Mouse (Mus musculus): ENCODE measurements around the gene Rere. TPM values are rescaled to one million over a fixed set of nuclear protein-coding genes. Genes with fewer than 3 reads are reported as not detected.
"Not testable (repeated sequence)": the region's sequence is repeated elsewhere in the genome, so short reads cannot be mapped to it uniquely, and the experiment has no call there.

The Rere gene
- polyA plus RNA-seq, 1 experiment from 2014 or later: 43.6 TPM

- 75% methylated on average over 4 of the region's 4 CpGs for WGBS
- no peaks in the 10 kb centered on the region for H3K9me3 ChIP-seq
- no peaks in the 10 kb centered on the region for H3K36me3 ChIP-seq
- H3K4me2 ChIP-seq (replicated peaks): no peak overlapping the region
- H3K4me1 ChIP-seq (replicated peaks): peaks cover 52% of the 10 kb centered on the region
- H3K27ac ChIP-seq: peak overlapping the region; percentile 7; the same call in 1 of the 2 replicates
- ATAC-seq: no peak
- no peak overlapping the region for H3K4me3 ChIP-seq (replicated peaks)
- no peaks in the 10 kb centered on the region for H3K27me3 ChIP-seq
- no peak overlapping the region for H3K9ac ChIP-seq (replicated peaks)
These were observed 310.2 kb downstream of the Rere start for GRCm38 (mm10) chr4:150591602-150592001.

DNA sequence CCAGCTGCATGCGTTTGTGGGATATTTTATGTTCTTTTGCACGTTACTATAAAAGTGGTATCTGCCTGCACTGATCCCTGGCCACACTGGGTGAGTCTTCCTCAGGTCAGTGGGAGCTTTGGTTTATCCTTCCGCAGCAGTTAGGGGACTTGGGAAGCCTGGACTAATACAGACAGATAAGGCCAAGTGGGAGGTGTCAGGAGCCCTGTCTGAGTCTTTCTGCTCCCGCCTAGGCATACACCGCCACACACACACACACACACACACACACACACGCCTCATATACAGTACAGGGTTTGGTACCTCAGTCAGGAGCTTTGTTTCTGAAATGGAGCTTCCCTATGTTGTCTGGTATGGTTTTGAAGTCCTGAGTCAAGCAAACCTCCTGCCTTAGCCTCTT, 310.6 kb downstream of the Rere start:
- peak overlapping the region; percentile 52 for H3K27ac ChIP-seq
- ATAC-seq: no peak
- H3K9ac ChIP-seq (replicated peaks): no peak overlapping the region
- no peaks in the 10 kb centered on the region for H3K36me3 ChIP-seq
- no peaks in the 10 kb centered on the region for H3K27me3 ChIP-seq
- WGBS: 83% methylated on average over 6 of the region's 6 CpGs
- H3K9me3 ChIP-seq: no peaks in the 10 kb centered on the region
- H3K4me1 ChIP-seq (replicated peaks): peaks cover 47% of the 10 kb centered on the region
- H3K4me3 ChIP-seq (replicated peaks): no peak overlapping the region
- no peak overlapping the region for H3K4me2 ChIP-seq (replicated peaks)

GRCm38 (mm10) chr4:150593473-150594217, 312.2 kb downstream of the Rere start:
- Histone ChIP-seq H3K4me1 (replicated peaks) (peaks cover 35% of the 10 kb centered on the region), H3K4me2 (replicated peaks) (no peak overlapping the region), H3K27me3 (no peaks in the 10 kb centered on the region), H3K36me3 (no peaks in the 10 kb centered on the region), H3K9me3 (no peaks in the 10 kb centered on the region), H3K4me3 (replicated peaks) (no peak overlapping the region), H3K9ac (replicated peaks) (no peak overlapping the region), H3K27ac (no peak overlapping the region)
- WGBS: 93% methylated on average over 4 of the region's 4 CpGs
- ATAC-seq: no peak

DNA sequence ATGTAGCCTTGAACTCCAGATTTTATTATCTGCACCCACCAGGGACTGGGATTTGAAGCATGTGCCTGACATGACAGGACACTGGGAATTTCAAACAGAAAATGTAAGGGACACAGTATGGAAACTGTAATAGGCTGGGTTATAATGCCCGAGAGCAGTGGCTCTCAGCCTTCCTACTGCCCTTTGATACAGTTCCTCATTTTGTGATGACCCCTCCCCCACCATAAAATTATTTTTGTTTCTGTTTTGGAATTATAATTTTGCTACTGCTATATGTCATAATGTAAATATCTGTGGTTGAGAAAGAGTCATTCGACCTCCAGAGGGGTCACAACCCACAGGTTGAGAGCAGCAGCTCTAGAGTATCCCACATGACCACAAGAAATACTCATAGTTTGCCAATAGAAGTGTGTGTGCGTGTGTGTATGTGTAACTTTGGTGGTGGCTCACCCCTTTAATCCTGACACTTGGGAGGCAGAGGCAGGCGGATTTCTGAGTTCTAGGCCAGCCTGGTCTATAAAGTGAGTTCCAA, 312.9 kb downstream of the Rere start:
- ATAC-seq: no peak
- Histone ChIP-seq H3K36me3 (no peaks in the 10 kb centered on the region), H3K9ac (replicated peaks) (no peak overlapping the region), H3K27ac (no peak overlapping the region), H3K27me3 (no peaks in the 10 kb centered on the region), H3K4me1 (replicated peaks) (peaks cover 37% of the 10 kb centered on the region), H3K4me3 (replicated peaks) (no peak overlapping the region), H3K9me3 (no peaks in the 10 kb centered on the region), H3K4me2 (replicated peaks) (no peak overlapping the region)
- WGBS: 89% methylated on average over 4 of the region's 4 CpGs

DNA sequence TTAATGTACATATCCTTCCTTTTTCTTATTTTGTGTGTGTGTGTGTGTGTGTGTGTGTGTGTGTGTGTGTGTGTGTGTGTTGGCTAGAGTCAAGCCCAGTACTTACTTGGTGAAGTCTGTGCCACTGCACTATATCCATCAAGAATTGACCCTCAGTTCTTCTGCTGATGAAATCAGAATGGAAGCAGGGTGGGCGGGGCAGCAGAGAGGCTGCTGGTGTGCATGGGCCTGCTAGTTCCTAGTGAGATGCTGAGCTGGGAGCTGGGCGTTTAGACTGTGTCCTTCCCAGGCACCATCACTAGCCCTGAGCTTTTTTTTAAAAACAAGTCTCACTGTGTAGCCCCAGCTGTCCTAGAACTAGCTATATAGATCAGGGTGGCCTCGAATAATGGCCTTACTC, 313.6 kb downstream of the Rere start:
- WGBS: 73% methylated on average over 3 of the region's 3 CpGs
- Histone ChIP-seq H3K27me3 (no peaks in the 10 kb centered on the region), H3K27ac (no peak overlapping the region), H3K9me3 (no peaks in the 10 kb centered on the region), H3K9ac (replicated peaks) (no peak overlapping the region), H3K4me2 (replicated peaks) (no peak overlapping the region), H3K4me1 (replicated peaks) (peaks cover 41% of the 10 kb centered on the region), H3K4me3 (replicated peaks) (no peak overlapping the region), H3K36me3 (no peaks in the 10 kb centered on the region)
- ATAC-seq: no peak

- Histone ChIP-seq H3K4me3 (replicated peaks) (no peak overlapping the region), H3K4me2 (replicated peaks) (no peak overlapping the region), H3K9ac (replicated peaks) (no peak overlapping the region), H3K4me1 (replicated peaks) (peaks cover 36% of the 10 kb centered on the region), H3K9me3 (no peaks in the 10 kb centered on the region), H3K27ac (no peak overlapping the region), H3K36me3 (no peaks in the 10 kb centered on the region), H3K27me3 (no peaks in the 10 kb centered on the region)
- no peak for ATAC-seq
- 95% methylated on average over 5 of the region's 5 CpGs for WGBS
These were observed 314.5 kb downstream of the Rere start for GRCm38 (mm10) chr4:150595991-150596390.

DNA sequence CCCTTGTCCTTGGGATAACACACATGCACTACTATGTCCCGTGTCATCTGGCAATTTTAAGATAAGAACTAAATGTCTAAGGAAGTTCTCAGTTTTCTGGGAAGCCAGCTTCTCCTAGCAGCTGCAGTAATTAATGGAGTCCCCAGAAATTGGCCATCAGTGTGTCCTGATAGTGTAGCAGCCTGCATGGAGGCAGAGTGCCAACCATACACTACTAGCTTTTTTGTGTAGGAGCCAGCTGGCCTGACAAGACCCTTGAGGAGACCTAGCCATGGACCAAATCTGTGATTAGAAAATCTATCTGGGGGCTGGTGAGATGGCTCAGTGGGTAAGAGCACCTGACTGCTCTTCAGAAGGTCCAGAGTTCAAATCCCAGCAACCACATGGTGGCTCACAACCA, 317.2 kb downstream of the Rere start:
- Histone ChIP-seq H3K27ac (no peak overlapping the region), H3K4me2 (replicated peaks) (no peak overlapping the region), H3K36me3 (0 out of 2 replicates have a peak, but pooled peaks cover 4% of the 10 kb centered on the region), H3K9ac (replicated peaks) (no peak overlapping the region), H3K4me1 (replicated peaks) (peaks cover 27% of the 10 kb centered on the region), H3K27me3 (no peaks in the 10 kb centered on the region), H3K4me3 (replicated peaks) (no peak overlapping the region), H3K9me3 (no peaks in the 10 kb centered on the region)
- WGBS: 88% methylated on average over 1 of the region's 1 CpGs
- ATAC-seq: no peak

DNA sequence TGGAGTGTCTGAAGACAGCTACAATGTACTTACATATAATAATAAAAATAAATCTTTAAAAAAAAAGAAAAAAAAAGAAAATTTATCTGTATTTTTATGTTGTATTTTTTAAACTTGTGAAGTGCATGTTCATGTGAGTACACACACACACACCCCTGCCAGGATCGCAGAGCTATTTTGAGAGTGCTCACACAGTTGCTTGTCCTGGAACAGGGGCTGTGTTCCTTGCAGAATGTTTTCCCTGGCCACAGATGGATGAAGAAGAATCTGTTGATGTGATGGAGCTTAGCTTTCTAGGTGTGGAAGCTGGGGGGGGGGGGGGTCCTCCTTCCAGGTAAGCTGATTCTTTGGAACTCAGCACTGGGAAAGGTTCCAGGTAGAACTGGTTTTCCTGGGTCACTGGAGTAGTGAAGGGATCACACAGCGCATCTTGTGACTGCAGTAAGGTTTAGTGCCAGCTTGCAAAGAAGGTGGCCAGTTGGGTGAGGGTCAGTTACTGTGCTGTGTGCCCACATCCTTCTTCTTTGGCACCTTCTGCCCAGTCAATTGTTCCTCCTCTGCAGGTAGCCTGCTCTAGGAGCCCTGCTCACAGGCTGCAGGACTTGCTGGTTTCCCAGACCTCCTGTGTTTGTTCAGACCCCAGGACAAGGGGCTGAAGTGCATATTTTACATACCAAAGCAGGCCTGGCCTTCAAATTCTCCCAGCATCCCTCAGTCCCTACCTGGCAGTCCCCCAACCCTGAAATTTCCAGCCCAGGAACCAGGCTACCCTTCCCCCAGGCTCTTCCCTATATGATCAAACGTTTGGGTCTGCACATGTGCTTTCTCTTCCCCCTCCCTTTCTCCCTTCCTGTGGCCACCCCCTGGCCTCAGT, 317.9 kb downstream of the Rere start:
- Histone ChIP-seq H3K36me3 (0 out of 2 replicates have a peak, but pooled peaks cover 4% of the 10 kb centered on the region), H3K4me3 (replicated peaks) (no peak overlapping the region), H3K9me3 (no peaks in the 10 kb centered on the region), H3K27me3 (no peaks in the 10 kb centered on the region), H3K4me1 (replicated peaks) (peaks cover 31% of the 10 kb centered on the region), H3K27ac (no peak overlapping the region), H3K9ac (replicated peaks) (no peak overlapping the region), H3K4me2 (replicated peaks) (no peak overlapping the region)
- no peak for ATAC-seq
- 75% methylated on average over 3 of the region's 3 CpGs for WGBS

DNA sequence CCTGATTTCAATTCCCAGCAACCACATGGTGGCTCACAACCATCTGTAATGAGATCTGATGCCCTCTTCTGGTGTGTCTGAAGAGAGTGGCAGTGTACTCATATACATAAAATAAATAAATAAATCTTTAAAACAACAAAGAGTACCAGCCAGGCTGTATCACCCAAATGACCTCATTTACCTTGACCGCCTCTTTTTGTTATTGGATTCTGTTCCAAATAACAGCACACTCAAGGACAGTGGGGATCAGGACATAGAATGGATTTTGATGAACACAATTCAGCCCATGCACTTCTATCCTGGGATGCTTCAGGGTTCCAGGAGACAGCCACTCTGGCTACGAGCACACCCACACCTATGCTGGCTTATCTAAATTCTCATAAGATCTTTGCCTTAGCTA, 319.1 kb downstream of the Rere start:
- not testable (repeated sequence) for H3K9me3 ChIP-seq
- WGBS: 96% methylated on average over 2 of the region's 2 CpGs
- H3K27ac ChIP-seq: peak overlapping the region; percentile 16; the same call in 1 of the 2 replicates

GRCm38 (mm10) chr4:150601489-150601888, 320.0 kb downstream of the Rere start:
- H3K4me3 ChIP-seq (replicated peaks): no peak overlapping the region
- H3K36me3 ChIP-seq: 0 out of 2 replicates have a peak, but pooled peaks cover 4% of the 10 kb centered on the region
- no peaks in the 10 kb centered on the region for H3K27me3 ChIP-seq
- no peak overlapping the region for H3K9ac ChIP-seq (replicated peaks)
- no peak for ATAC-seq
- 63% methylated on average over 10 of the region's 10 CpGs for WGBS
- H3K27ac ChIP-seq: peak overlapping the region; percentile 49
- H3K9me3 ChIP-seq: no peaks in the 10 kb centered on the region
- peaks cover 52% of the 10 kb centered on the region for H3K4me1 ChIP-seq (replicated peaks)
- no peak overlapping the region for H3K4me2 ChIP-seq (replicated peaks)

More for the DNA sequence above, 319.1 kb downstream of the Rere start:
- ATAC-seq; H3K27me3 ChIP-seq; H3K9ac ChIP-seq (replicated peaks); H3K4me3 ChIP-seq (replicated peaks); H3K36me3 ChIP-seq; H3K4me2 ChIP-seq (replicated peaks): not testable (repeated sequence)
- peaks cover 42% of the 10 kb centered on the region for H3K4me1 ChIP-seq (replicated peaks)

DNA sequence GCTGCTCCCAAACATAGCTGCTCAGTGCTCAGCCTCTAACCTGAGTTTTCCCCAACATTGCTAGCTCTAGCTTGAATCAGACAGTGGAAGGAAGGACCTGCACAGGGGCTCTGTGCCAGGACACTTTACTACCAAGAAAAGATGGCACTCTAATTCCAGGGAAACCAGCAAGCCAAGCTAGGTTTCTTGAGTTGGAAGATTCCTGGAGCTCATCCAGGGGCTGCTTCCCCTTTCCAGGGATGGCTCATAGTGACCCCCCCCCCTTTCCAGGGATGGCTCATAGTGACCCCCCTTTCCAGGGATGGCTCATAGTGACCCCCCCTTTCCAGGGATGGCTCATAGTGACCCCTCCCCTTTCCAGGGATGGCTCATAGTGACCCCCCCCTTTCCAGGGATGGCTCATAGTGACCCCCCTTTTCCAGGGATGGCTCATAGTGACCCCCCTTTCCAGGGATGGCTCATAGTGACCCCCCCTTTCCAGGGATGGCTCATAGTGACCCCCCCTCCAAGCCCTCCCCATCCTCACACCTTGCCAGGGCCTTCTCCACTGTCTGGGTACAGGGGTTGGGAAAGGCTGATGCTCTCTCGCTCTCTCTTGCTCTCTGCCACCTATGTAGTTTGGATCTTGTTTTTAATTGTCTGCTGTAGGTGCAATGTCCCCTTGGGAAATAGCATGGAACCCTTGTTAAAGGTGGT, 322.1 kb downstream of the Rere start:
- H3K9ac ChIP-seq (replicated peaks): no peak overlapping the region
- 0 out of 2 replicates have a peak, but pooled peaks cover 4% of the 10 kb centered on the region for H3K36me3 ChIP-seq
- no peaks in the 10 kb centered on the region for H3K27me3 ChIP-seq
- peak overlapping the region; percentile 3 for H3K27ac ChIP-seq
- no peak overlapping the region for H3K4me2 ChIP-seq (replicated peaks)
- no peaks in the 10 kb centered on the region for H3K9me3 ChIP-seq
- ATAC-seq: no peak
- 91% methylated on average over 1 of the region's 1 CpGs for WGBS
- H3K4me1 ChIP-seq (replicated peaks): peaks cover 67% of the 10 kb centered on the region
- no peak overlapping the region for H3K4me3 ChIP-seq (replicated peaks)
